Mouse (Mus musculus): ENCODE data around the gene Dnajc2.

DNA sequence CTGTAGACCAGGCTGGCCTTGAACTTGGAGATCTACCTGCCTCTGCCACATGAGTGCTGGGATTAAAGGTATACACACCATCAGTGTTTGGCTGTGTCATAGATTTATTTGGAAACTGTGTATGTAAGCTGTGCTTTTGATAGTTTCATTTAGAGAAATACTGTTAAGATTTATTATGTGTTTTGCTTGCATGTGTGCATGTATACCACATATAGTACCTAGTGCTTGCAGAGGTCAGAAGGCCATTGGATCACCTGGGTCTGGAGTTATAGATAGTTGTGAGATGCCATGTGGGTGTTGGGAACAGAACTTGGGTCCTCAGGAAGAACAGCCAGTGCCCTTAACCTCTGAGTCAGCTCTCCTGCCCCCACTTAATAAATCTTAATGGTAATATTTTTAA, 40.4 kb downstream of the Dnajc2 start:
- TF ChIP-seq POLR2A (IDR thresholded peaks at IDR 0.05; ENCODE audit: extremely low read depth, insufficient read depth, low read length) (no peak), CTCF (IDR thresholded peaks at IDR 0.05; ENCODE audit: low read depth, low read length) (no peak)

Data from liver, adult 2 months (tissue).